Mouse (Mus musculus): ENCODE results near the gene Vps13c. TPM values are rescaled to one million over a fixed set of nuclear protein-coding genes. Genes with fewer than 3 reads are reported as not detected.

The Vps13c gene
- polyA plus RNA-seq, 1 experiment from 2014 or later = 7.1 TPM

- DNase-seq (ENCODE audit: low spot score, missing footprints) (peak; percentile 92), ATAC-seq (ENCODE audit: low FRiP score) (no peak)
- H3K4me3 ChIP-seq (ENCODE audit: low read depth, low read length) = no peak overlapping the region
- no peak overlapping the region for H3K27ac ChIP-seq (ENCODE audit: low read depth, low read length)
- WGBS = 15% methylated on average over 3 of the region's 3 CpGs
- no peaks in the 10 kb centered on the region for H3K36me3 ChIP-seq (ENCODE audit: control insufficient read depth, insufficient read depth, low read length)
- H3K9ac ChIP-seq (ENCODE audit: low read length) = no peak overlapping the region
- H3K4me1 ChIP-seq (ENCODE audit: control insufficient read depth, insufficient read depth, low read length) = peaks cover 5% of the 10 kb centered on the region; the same call in 1 of the 2 replicates
- no peaks in the 10 kb centered on the region for H3K9me3 ChIP-seq (ENCODE audit: control insufficient read depth, low read length)
- H3K4me2 ChIP-seq = no peak overlapping the region
- H3K27me3 ChIP-seq (ENCODE audit: control insufficient read depth, insufficient read depth, low read length) = peaks cover 43% of the 10 kb centered on the region
These were observed 12.0 kb upstream of the Vps13c start for GRCm38 (mm10) chr9:67828182-67828581.

- Histone ChIP-seq H3K4me2 (peak overlapping the region; percentile 60), H3K27me3 (ENCODE audit: control insufficient read depth, insufficient read depth, low read length) (peaks cover 43% of the 10 kb centered on the region), H3K4me3 (ENCODE audit: low read depth, low read length) (peak overlapping the region; percentile 46), H3K9me3 (ENCODE audit: control insufficient read depth, low read length) (no peaks in the 10 kb centered on the region), H3K9ac (ENCODE audit: low read length) (peak overlapping the region; percentile 30; the same call in 1 of the 2 replicates), H3K36me3 (ENCODE audit: control insufficient read depth, insufficient read depth, low read length) (no peaks in the 10 kb centered on the region), H3K4me1 (ENCODE audit: control insufficient read depth, insufficient read depth, low read length) (peaks cover 5% of the 10 kb centered on the region; the same call in 1 of the 2 replicates), H3K27ac (ENCODE audit: low read depth, low read length) (no peak overlapping the region)
- peak; percentile 94 for DNase-seq (ENCODE audit: low spot score, missing footprints)
- peak; percentile 88 for ATAC-seq (ENCODE audit: low FRiP score)
- 3% methylated on average over 56 of the region's 84 CpGs for WGBS
These were observed 9.5 kb upstream of the Vps13c start for GRCm38 (mm10) chr9:67830411-67831358.

GRCm38 (mm10) chr9:67831359-67832045 is 8.7 kb upstream of the Vps13c start:
- Histone ChIP-seq H3K4me2 (peak overlapping the region; percentile 60), H3K9ac (ENCODE audit: low read length) (no peak overlapping the region), H3K27ac (ENCODE audit: low read depth, low read length) (no peak overlapping the region), H3K4me1 (ENCODE audit: control insufficient read depth, insufficient read depth, low read length) (peaks cover 5% of the 10 kb centered on the region; the same call in 1 of the 2 replicates), H3K27me3 (ENCODE audit: control insufficient read depth, insufficient read depth, low read length) (peaks cover 43% of the 10 kb centered on the region), H3K4me3 (ENCODE audit: low read depth, low read length) (peak overlapping the region; percentile 46), H3K9me3 (ENCODE audit: control insufficient read depth, low read length) (no peaks in the 10 kb centered on the region), H3K36me3 (ENCODE audit: control insufficient read depth, insufficient read depth, low read length) (no peaks in the 10 kb centered on the region)
- peak; percentile 95 for DNase-seq (ENCODE audit: low spot score, missing footprints)
- ATAC-seq (ENCODE audit: low FRiP score) = peak; percentile 64
- WGBS = 2% methylated on average over 56 of the region's 57 CpGs

DNA sequence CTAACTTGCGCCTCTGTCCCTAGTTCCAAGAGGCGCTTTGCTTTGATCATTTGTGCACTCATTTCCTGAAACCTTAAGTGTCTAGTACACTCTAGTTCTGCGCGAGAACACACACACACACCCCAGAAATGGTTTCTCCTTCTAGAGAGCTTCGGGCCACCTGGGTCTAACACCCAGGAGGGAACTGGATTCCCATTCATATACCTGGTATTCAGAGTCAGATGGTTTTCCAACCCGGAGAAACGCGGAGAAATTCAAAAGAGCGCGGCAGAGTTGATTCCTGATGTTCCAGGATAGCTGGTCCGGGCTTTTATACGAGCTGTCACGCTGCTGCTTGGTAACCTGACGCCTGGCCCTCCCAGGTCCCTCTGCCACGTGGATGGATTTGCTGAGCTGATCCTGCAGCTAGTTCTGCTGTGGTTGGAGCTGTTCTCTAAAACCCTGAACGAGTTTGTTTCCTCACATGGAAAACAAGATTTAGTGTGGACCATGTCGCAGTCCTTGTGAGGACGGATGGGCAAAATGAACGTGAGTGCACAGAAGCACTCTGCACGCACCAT is 8.1 kb upstream of the Vps13c start, which contains the start of gene C2cd4a:
Gene C2cd4a (minus strand): TSS at position 285 of the 560 bp plus-strand sequence.
- DNase-seq (ENCODE audit: low spot score, missing footprints) (peak; percentile 93), ATAC-seq (ENCODE audit: low FRiP score) (no peak)
- peaks cover 5% of the 10 kb centered on the region; the same call in 1 of the 2 replicates for H3K4me1 ChIP-seq (ENCODE audit: control insufficient read depth, insufficient read depth, low read length)
- peak within 1 kb of the TSS; percentile 46 for H3K4me3 ChIP-seq (ENCODE audit: low read depth, low read length)
- peak within 1 kb of the TSS; percentile 60 for H3K4me2 ChIP-seq
- no peak within 1 kb of the TSS for H3K9ac ChIP-seq (ENCODE audit: low read length)
- peaks cover 43% of the 10 kb centered on the region for H3K27me3 ChIP-seq (ENCODE audit: control insufficient read depth, insufficient read depth, low read length)
- 4% methylated on average over 20 of the region's 20 CpGs for WGBS
- H3K27ac ChIP-seq (ENCODE audit: low read depth, low read length) = no peak within 1 kb of the TSS
- H3K36me3 ChIP-seq (ENCODE audit: control insufficient read depth, insufficient read depth, low read length) = no peaks in the 10 kb centered on the region
- no peaks in the 10 kb centered on the region for H3K9me3 ChIP-seq (ENCODE audit: control insufficient read depth, low read length)

- H3K27me3 ChIP-seq (ENCODE audit: control insufficient read depth, insufficient read depth, low read length) = peaks cover 36% of the 10 kb centered on the region
- peaks cover 5% of the 10 kb centered on the region; the same call in 1 of the 2 replicates for H3K4me1 ChIP-seq (ENCODE audit: control insufficient read depth, insufficient read depth, low read length)
- no peak overlapping the region for H3K27ac ChIP-seq (ENCODE audit: low read depth, low read length)
- no peak overlapping the region for H3K4me2 ChIP-seq
- DNase-seq (ENCODE audit: low spot score, missing footprints) = no peak
- ATAC-seq (ENCODE audit: low FRiP score) = no peak
- H3K9me3 ChIP-seq (ENCODE audit: control insufficient read depth, low read length) = no peaks in the 10 kb centered on the region
- H3K4me3 ChIP-seq (ENCODE audit: low read depth, low read length) = no peak overlapping the region
- H3K9ac ChIP-seq (ENCODE audit: low read length) = no peak overlapping the region
- WGBS = 84% methylated on average over 5 of the region's 5 CpGs
- H3K36me3 ChIP-seq (ENCODE audit: control insufficient read depth, insufficient read depth, low read length) = no peaks in the 10 kb centered on the region
These were observed 5.7 kb upstream of the Vps13c start for GRCm38 (mm10) chr9:67834535-67834934.

- Histone ChIP-seq H3K9me3 (ENCODE audit: control insufficient read depth, low read length) (no peaks in the 10 kb centered on the region), H3K4me2 (no peak overlapping the region), H3K9ac (ENCODE audit: low read length) (no peak overlapping the region), H3K36me3 (ENCODE audit: control insufficient read depth, insufficient read depth, low read length) (no peaks in the 10 kb centered on the region), H3K27ac (ENCODE audit: low read depth, low read length) (no peak overlapping the region), H3K27me3 (ENCODE audit: control insufficient read depth, insufficient read depth, low read length) (peaks cover 8% of the 10 kb centered on the region), H3K4me3 (ENCODE audit: low read depth, low read length) (no peak overlapping the region), H3K4me1 (ENCODE audit: control insufficient read depth, insufficient read depth, low read length) (peaks cover 6% of the 10 kb centered on the region; the same call in 1 of the 2 replicates)
- DNase-seq (ENCODE audit: low spot score, missing footprints) (no peak), ATAC-seq (ENCODE audit: low FRiP score) (no peak)
- WGBS = 81% methylated on average over 2 of the region's 2 CpGs
These were observed 2.9 kb upstream of the Vps13c start for GRCm38 (mm10) chr9:67837311-67837710.

DNA sequence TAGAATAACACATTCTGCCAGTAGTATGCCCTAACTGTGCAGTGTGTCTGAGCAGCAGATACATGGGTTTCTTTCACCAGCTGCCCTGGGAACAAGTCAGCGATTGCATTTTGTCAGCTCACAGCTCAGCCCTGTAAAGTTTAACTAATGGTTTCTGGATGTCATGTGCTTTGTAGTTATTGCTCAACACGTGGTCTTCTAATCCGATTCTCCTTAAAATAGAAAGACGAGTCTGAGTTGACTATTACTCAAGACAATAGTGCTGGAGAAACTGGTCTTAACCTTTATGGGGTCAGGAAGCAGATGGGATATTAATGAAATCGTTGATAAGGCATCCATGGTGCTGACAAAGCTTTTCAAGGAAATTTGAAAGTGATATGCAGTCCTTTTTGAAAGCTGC is 2.6 kb downstream of the Vps13c start:
- no peak for ATAC-seq (ENCODE audit: low FRiP score)
- whole genome bisulfite sequencing = 82% methylated on average over 5 of the region's 5 CpGs
- DNase-seq (ENCODE audit: low spot score, missing footprints) = no peak

GRCm38 (mm10) chr9:67845012-67845411 is 4.8 kb downstream of the Vps13c start:
- Histone ChIP-seq H3K4me3 (ENCODE audit: low read depth, low read length) (no peak overlapping the region), H3K4me1 (ENCODE audit: control insufficient read depth, insufficient read depth, low read length) (peaks cover 6% of the 10 kb centered on the region; the same call in 1 of the 2 replicates), H3K9ac (ENCODE audit: low read length) (no peak overlapping the region), H3K36me3 (ENCODE audit: control insufficient read depth, insufficient read depth, low read length) (no peaks in the 10 kb centered on the region), H3K9me3 (ENCODE audit: control insufficient read depth, low read length) (no peaks in the 10 kb centered on the region), H3K4me2 (no peak overlapping the region), H3K27me3 (ENCODE audit: control insufficient read depth, insufficient read depth, low read length) (no peaks in the 10 kb centered on the region), H3K27ac (ENCODE audit: low read depth, low read length) (no peak overlapping the region)
- 89% methylated on average over 4 of the region's 4 CpGs for WGBS
- no peak for ATAC-seq (ENCODE audit: low FRiP score)
- DNase-seq (ENCODE audit: low spot score, missing footprints) = no peak

More for the DNA sequence above, 2.6 kb downstream of the Vps13c start:
- Histone ChIP-seq H3K4me2 (no peak overlapping the region), H3K9ac (ENCODE audit: low read length) (no peak overlapping the region), H3K36me3 (ENCODE audit: control insufficient read depth, insufficient read depth, low read length) (no peaks in the 10 kb centered on the region), H3K4me3 (ENCODE audit: low read depth, low read length) (no peak overlapping the region), H3K4me1 (ENCODE audit: control insufficient read depth, insufficient read depth, low read length) (peaks cover 6% of the 10 kb centered on the region; the same call in 1 of the 2 replicates), H3K27ac (ENCODE audit: low read depth, low read length) (no peak overlapping the region), H3K9me3 (ENCODE audit: control insufficient read depth, low read length) (no peaks in the 10 kb centered on the region), H3K27me3 (ENCODE audit: control insufficient read depth, insufficient read depth, low read length) (no peaks in the 10 kb centered on the region)

All from midbrain, embryonic 11.5 days (tissue).